Mouse (Mus musculus) left cerebral cortex, postnatal 14 days (tissue): Measurements from ENCODE around the gene 4931406P16Rik. TPM values are rescaled to one million over a fixed set of nuclear protein-coding genes. Genes with fewer than 3 reads are reported as not detected.
"Not testable (repeated sequence)": the region's sequence is repeated elsewhere in the genome, so short reads cannot be mapped to it uniquely, and the experiment has no call there.

Experiments
- DNase-seq, 2 experiments: peaks; one replicate each; pipeline ENCODE4 v3.0.0; 2021 to 2022; ENCODE audit warnings: low spot score in 2 of 2, mixed read lengths in 1 of 2
- intact Hi-C: fragments of 180-260 bp; cut with DNase I; formaldehyde crosslinking; loops from one replicate; pipeline ENCODE4 v1.15.1; 2025
- total RNA-seq, 2 experiments: library from RNA; stranded (reverse); gene quantifications; 2 replicates each; pipeline ENCODE4 v1.2.3; 2021

Gene 4931406P16Rik
- total RNA-seq, 2 experiments from 2014 or later: 40.2 to 49.3 TPM

GRCm38 (mm10) chr7:34224308-34224707 is 89.0 kb downstream of the 4931406P16Rik start:
- intact Hi-C loops: no loop called here

GRCm38 (mm10) chr7:34222340-34222739 is 91.0 kb downstream of the 4931406P16Rik start:
- DNase-seq: no peak
- intact Hi-C loops: no loop called here

More at GRCm38 (mm10) chr7:34224308-34224707, 89.0 kb downstream of the 4931406P16Rik start:
- no peak for DNase-seq

- intact Hi-C loops: no loop called here
- no peak for DNase-seq
These were observed 91.6 kb downstream of the 4931406P16Rik start for GRCm38 (mm10) chr7:34221594-34222250.

- intact Hi-C loops: no loop called here
- no peak for DNase-seq
These were observed 94.9 kb downstream of the 4931406P16Rik start for GRCm38 (mm10) chr7:34218496-34218895.

- intact Hi-C loops: no loop called here
- DNase-seq: no peak
These were observed 96.9 kb downstream of the 4931406P16Rik start for GRCm38 (mm10) chr7:34216474-34216873.

GRCm38 (mm10) chr7:34215481-34215880 is 97.9 kb downstream of the 4931406P16Rik start:
- DNase-seq: no peak
- intact Hi-C loops: no loop called here

DNA sequence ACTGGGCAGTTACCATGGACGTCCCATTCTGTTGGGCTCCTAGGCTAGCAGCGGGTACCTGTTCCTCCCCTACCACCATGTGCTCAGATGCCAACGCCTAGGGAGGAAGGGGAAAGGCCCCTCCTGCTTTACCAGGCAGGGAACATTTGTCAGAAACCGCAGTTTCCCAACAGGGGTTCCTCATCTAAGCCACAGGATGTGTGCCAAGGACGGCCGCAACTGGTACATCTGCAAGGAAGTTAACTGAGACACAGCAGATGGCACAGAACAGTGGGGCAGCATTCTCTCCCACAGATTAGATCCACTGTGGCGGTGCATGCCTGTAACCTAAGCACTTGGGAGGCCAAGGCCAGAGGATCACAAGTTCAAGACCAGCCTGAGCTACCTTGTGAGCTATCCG is 98.7 kb downstream of the 4931406P16Rik start:
- peak in 1 of 2 experiments; percentile 34 for DNase-seq
- intact Hi-C loops: no loop called here

DNA sequence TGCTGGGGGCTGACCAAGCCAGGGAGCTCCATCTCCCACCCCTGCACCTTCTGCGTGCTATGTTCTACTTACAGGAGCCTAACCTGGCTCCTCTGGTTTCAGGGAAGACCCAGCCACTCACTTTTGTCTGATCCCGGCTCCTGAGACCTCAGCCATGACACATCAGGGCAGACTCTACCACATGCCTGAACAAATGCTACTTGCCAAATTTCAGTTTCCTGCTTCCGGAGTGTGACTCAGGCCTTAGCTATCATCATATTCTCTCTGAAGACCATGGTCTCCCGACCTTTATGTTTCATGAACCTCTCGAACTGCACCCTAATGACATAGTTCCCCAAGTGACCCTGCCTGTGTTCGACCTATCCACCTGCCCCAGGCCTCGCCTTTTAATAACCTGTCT is 100.1 kb downstream of the 4931406P16Rik start:
- intact Hi-C loops: no loop called here
- DNase-seq: no peak

GRCm38 (mm10) chr7:34208027-34208745 is 105.2 kb downstream of the 4931406P16Rik start:
- intact Hi-C loops: no loop called here

GRCm38 (mm10) chr7:34206331-34206730 is 107.0 kb downstream of the 4931406P16Rik start:
- no peak for DNase-seq
- intact Hi-C loops: no loop called here

More at GRCm38 (mm10) chr7:34208027-34208745, 105.2 kb downstream of the 4931406P16Rik start:
- no peak for DNase-seq

DNA sequence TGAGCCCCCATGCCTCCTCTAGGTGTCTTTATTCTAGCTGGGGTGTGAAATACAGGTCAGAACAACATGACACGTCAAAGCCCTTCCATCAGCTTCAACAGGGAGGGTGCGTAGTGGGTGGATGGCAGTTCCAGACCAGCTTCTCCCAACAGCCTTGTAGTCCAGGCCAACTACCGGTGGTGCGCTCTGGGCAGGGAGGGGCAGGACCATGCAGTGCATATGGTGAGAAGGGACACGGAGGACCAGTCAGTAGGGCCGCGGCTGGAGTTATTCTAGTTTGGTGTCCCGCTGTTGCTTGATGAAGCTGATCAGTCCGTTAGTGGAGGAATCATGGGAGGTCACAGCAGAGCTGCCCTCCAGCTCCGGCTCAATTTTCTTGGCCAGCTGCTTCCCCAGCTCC is 111.2 kb downstream of the 4931406P16Rik start:
- intact Hi-C loops, DNase-seq: not testable (repeated sequence)

DNA sequence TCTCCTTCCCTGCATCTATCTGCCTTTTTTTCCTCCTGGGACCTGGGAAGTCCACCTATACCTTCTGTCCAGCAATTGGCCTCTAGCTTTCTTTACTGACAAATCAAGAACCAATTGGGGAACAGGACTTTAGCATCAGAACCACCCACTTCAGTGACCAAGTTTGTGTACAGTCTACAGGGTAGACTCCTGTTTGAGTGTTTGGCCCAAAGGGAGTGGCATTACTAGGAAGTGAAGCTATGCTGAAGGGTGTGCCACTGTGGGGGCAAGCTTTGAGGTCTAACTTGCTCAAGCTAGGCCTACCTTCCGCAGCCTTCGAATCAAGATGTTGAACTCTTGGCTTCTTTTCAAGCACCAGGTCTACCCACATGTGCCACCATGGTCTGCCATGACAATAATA is 112.5 kb downstream of the 4931406P16Rik start:
- intact Hi-C loops: no loop called here
- DNase-seq: no peak

- DNase-seq: peak; percentile 25 to 40
- intact Hi-C loops: no loop called here
These were observed 115.0 kb downstream of the 4931406P16Rik start for GRCm38 (mm10) chr7:34198346-34198745.

GRCm38 (mm10) chr7:34196132-34197128 is 116.9 kb downstream of the 4931406P16Rik start, which contains the start of gene Pdcd2l:
Gene Pdcd2l (minus strand): TSS chr7:34196661.
- intact Hi-C loops: no loop called here

GRCm38 (mm10) chr7:34195632-34196031 is 117.7 kb downstream of the 4931406P16Rik start:
- intact Hi-C loops: no loop called here

More at GRCm38 (mm10) chr7:34196132-34197128, 116.9 kb downstream of the 4931406P16Rik start, which contains the start of gene Pdcd2l:
- DNase-seq: peak; percentile 91 to 95

GRCm38 (mm10) chr7:34192825-34193224 is 120.5 kb downstream of the 4931406P16Rik start:
- intact Hi-C loops: no loop called here
- no peak for DNase-seq

More at GRCm38 (mm10) chr7:34195632-34196031, 117.7 kb downstream of the 4931406P16Rik start:
- no peak for DNase-seq

DNA sequence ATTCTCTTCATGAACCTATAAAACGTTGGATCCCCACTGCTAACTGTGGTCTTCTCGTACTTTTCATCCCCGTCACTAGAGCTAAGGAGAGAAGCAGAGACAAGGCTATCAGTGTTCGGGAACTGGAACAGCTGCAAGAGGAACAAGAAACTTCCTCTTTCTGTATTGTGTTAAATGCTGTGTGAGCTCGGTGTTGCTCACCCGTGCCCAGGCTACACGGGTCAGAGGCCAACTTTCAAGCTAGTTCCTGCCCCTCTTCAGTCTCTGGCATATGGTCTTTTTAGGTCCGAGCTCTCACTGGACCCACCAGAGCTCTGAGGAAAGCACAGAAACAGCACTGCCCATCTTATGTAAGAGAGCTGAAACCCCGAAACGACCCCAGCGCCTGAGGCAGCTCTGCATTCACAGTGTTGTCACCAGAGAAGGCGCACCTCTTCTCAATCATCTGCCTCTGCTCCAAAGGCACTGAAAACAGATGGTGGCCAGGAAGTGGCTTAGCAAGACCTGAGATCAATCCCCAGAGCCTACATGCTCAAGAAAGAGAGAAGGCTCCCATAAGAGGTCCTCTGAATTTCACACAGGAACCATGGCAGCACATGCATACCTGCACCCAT is 123.9 kb downstream of the 4931406P16Rik start:
- intact Hi-C loops: no loop called here

More for the DNA sequence above, 123.9 kb downstream of the 4931406P16Rik start:
- no peak for DNase-seq
